Mouse (Mus musculus) bone marrow macrophage, adult 2 months (primary cell): ENCODE measurements around the gene Npas2. TPM values are rescaled to one million over a fixed set of nuclear protein-coding genes. Genes with fewer than 3 reads are reported as not detected.

ENCODE experiments used
- H3K27ac ChIP-seq: 2 replicates; pipeline ENCODE4 v1.5.1; 2012; ENCODE audit warnings: low read depth, low read length; ENCODE audit not compliant: insufficient read depth
- H3K4me1 ChIP-seq: 2 replicates; pipeline ENCODE4 v1.6.1; 2012; ENCODE audit warnings: low read length; ENCODE audit not compliant: control insufficient read depth, insufficient read depth
- H3K4me3 ChIP-seq: 2 replicates; pipeline ENCODE4 v1.5.1; 2012; ENCODE audit warnings: mild to moderate bottlenecking, low read length, moderate library complexity; ENCODE audit not compliant: insufficient read depth
- CTCF ChIP-seq: IDR thresholded peaks from 2 replicates; pipeline ENCODE4 v1.5.1; 2012; ENCODE audit warnings: low read depth, mild to moderate bottlenecking, low read length, moderate library complexity
- POLR2A ChIP-seq: IDR thresholded peaks from 2 replicates; pipeline ENCODE4 v1.6.1; 2012; ENCODE audit warnings: mild to moderate bottlenecking, low read depth, low read length, borderline replicate concordance
- polyA plus RNA-seq: library from polyadenylated mRNA; stranded (reverse); fragments of >200 nt; gene quantifications from 2 replicates; pipeline ENCODE4 v1.2.4, GENCODE M21; 2012; ENCODE audit not compliant: missing spikeins, insufficient read depth, insufficient read length

The Npas2 gene
- polyA plus RNA-seq, 1 experiment = 0.60 TPM

DNA sequence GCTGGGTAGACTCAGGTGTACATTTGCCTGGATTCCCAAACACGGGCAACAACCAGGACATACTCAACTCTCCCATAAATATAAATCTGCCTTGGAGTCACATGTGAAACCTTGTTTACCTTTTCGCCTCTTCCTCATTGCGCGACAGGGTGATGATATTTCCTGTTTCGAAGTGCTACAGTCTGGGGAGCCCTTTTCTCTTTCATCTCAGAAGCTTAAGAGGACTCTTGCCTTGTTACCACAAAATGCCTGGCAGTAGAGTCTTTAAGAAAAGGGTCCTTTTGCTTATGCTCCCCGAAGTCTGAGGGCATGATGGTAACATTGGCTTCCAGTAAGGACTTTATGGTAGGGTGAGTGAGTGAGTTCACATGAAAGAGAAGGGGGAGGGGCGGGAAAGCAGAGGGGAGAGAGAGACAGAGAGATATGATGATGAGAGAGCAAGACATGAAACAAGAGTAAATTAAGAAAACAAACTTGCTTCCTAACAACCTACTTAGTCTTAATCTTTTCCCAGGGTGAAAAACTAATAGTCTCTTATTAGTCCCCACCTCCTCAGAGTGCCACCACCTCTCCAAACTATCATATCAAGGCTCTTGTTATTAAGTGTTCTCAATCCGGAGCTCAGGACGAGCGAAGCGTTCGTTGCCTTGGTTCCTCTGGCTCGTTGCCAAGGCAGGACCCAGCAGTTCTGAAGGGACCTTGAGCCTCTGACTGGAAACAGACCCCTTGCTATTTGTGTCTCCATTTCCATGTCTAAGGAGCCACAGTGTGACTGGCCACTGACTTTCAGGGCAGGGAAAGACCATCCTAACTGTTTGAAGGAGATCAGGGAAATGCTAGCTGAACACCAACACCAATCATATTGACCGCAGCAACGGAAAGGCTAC, 87.7 kb downstream of the Npas2 start:
- TF ChIP-seq CTCF (no peak), POLR2A (no peak)
- peaks cover 27% of the 10 kb centered on the region for H3K4me1 ChIP-seq
- H3K4me3 ChIP-seq = no peak overlapping the region
- H3K27ac ChIP-seq = no peak overlapping the region

DNA sequence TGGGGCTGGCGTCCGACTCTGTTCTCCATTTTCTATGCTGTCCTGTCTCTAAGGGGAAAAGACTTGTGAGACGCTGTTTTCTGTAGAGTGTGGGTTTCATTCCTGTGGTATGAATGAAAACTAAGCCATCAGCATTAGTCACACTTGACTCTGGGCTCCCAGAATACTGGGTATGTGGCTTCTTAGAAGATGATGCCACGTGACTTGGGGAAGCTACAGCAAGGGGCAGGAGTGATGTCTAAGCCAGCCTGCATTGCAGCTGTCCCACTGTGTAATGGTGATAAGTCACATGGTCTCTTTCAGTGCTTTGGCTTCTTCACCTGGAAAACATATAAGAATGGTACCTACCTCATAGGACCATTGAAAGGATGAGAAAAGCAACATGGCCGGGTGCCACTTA, 88.4 kb downstream of the Npas2 start:
- TF ChIP-seq CTCF = no peak
- no peak for TF ChIP-seq POLR2A
- Histone ChIP-seq H3K27ac (no peak overlapping the region), H3K4me3 (no peak overlapping the region), H3K4me1 (peaks cover 33% of the 10 kb centered on the region)

DNA sequence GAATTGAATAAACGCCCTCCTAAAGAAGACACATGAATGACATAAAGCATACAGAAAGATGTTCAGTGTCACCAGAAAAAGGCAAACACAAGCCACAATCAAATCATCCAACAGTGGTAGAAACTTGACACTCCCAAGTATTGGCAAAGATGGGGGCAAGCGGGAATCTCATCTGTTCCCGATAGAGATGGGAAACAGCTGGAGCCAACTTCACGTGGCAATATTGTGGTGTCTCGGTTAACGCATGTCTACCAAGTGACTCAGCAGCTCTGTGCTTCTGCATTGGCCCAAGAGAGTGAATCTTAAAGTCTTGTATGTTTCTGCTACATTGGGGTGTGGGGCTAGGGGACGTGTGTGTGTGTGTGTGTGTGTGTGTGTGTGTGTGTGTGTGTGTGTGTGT, 89.8 kb downstream of the Npas2 start:
- Histone ChIP-seq H3K4me1 (peaks cover 41% of the 10 kb centered on the region), H3K27ac (no peak overlapping the region), H3K4me3 (no peak overlapping the region)
- no peak for TF ChIP-seq CTCF
- TF ChIP-seq POLR2A = no peak

DNA sequence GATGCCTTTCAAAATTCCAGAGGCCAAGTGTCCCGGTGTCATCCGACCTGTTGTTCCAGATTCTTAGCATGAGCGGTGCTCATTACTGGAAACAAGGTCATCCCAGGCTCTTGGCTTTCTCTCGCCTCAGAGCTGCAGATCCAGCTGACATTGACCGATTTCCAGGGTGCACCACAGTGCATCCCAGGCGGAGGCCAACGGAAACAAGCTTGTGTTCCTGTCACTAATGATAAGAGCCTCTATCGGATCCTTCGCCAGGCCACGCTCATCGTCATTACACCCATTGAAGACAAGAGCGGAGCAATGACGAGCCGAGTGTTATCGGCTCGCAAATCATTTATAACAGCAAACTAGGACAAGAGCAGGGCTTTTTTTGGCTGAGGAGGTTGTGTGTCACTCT, 91.3 kb downstream of the Npas2 start:
- no peak overlapping the region for H3K27ac ChIP-seq
- peaks cover 41% of the 10 kb centered on the region for H3K4me1 ChIP-seq
- H3K4me3 ChIP-seq = no peak overlapping the region
- TF ChIP-seq CTCF (no peak), POLR2A (no peak)

DNA sequence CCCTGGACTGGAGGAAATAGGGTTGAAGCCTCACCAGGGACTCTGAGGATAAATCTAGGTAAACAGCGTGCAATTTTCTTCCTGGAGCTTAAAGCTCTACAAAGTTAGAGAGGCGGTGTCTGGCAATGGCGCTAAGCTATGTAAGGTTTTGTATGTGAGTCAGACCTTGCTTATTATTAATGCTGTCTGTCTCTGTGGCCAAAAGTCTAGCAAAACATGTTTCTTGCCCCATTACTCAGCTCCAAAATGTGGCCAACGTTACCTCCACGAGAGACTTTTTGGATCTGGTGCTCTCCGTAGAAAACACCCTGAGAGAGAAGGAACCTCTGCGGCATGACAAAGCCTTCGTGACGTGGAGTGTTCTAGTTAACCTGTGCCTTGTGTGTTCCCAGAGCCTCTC, 93.5 kb downstream of the Npas2 start:
- TF ChIP-seq POLR2A (no peak), CTCF (no peak)
- H3K27ac ChIP-seq = no peak overlapping the region
- H3K4me3 ChIP-seq = no peak overlapping the region
- peaks cover 27% of the 10 kb centered on the region for H3K4me1 ChIP-seq

DNA sequence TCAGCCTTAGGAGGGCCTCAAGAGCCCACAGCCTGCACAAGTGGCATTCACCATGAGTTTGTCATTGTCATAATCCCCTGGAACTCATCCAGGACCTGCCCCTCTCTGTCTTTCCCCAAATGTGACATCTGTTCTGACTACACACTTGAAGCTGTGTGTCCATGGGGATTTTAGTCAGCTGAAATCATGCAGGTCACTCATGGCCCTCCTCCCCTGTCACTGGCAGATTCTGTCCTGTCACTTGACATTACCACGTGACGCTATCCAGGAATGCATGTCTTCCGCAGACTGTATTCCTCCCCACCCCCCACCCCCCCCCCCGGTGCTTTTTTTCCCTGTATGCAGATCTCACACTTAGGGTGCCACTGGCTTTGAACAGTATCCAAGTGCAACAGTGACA, 94.3 kb downstream of the Npas2 start:
- no peak overlapping the region for H3K27ac ChIP-seq
- no peak for TF ChIP-seq POLR2A
- no peak for TF ChIP-seq CTCF

DNA sequence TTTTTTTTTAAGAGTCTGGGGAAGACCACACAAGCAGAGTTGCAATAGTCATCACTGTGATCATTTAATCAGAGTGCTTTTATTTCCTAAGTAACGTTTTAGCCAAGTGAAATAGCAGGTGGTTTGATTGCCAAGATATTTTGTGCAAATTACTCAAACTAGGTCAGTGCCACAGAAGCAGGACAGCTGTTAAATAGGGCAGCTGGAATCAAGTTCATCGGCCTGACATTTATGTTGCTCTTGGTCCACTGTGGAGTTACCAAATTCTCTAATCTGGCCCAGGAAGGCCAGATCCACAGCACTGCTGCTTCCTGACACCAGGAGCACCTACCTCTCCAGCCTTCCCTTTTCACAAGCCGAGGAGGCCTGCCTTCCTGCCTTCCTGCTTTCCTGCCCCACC, 94.9 kb downstream of the Npas2 start:
- Histone ChIP-seq H3K4me1 (peaks cover 28% of the 10 kb centered on the region), H3K4me3 (no peak overlapping the region), H3K27ac (no peak overlapping the region)
- TF ChIP-seq POLR2A (no peak), CTCF (no peak)

More for the DNA sequence above, 94.3 kb downstream of the Npas2 start:
- Histone ChIP-seq H3K4me3 (no peak overlapping the region), H3K4me1 (peaks cover 24% of the 10 kb centered on the region)

DNA sequence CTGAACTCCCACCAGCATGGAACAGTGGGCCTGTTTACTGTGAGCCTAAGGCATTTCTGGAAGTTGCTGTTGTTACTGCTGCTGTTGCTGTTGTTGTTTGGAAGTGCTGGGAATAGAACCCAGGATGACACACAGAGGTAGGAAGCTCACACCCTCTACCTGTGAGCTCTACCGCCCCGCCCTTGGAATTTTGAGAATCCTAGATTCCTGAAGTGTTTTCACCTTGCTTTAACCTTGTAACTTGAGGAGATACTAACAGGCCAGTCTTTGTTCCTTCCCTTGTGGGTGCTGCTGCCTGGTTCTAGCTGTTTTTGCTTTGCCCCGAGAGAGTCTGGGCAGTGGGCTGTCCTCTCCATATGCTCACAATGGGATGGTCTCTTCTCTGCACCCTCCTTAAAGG, 98.5 kb downstream of the Npas2 start:
- Histone ChIP-seq H3K4me1 (peaks cover 43% of the 10 kb centered on the region), H3K27ac (no peak overlapping the region), H3K4me3 (no peak overlapping the region)
- TF ChIP-seq POLR2A = no peak
- TF ChIP-seq CTCF = no peak

DNA sequence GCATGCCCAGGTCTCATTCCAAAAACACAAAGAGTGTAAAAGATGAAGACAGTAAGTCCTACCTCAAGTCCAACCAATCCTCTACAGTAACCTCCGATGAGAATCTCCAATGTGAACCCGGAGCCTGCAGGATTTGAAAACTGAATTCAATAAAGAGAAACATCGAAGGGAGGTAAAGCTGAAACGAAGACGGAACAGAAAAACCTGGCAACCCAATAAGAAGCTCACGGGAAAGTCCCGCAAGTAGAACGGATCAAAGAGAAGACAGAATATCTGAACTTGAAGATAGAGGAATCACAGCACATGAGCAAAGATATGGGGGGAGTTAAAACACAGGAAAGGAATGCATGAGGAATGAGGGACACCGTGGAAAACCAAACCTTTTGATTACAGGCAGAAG, 104.8 kb downstream of the Npas2 start:
- H3K4me1 ChIP-seq = peaks cover 42% of the 10 kb centered on the region
- no peak overlapping the region for H3K27ac ChIP-seq
- TF ChIP-seq POLR2A (no peak), CTCF (no peak)
- no peak overlapping the region for H3K4me3 ChIP-seq

DNA sequence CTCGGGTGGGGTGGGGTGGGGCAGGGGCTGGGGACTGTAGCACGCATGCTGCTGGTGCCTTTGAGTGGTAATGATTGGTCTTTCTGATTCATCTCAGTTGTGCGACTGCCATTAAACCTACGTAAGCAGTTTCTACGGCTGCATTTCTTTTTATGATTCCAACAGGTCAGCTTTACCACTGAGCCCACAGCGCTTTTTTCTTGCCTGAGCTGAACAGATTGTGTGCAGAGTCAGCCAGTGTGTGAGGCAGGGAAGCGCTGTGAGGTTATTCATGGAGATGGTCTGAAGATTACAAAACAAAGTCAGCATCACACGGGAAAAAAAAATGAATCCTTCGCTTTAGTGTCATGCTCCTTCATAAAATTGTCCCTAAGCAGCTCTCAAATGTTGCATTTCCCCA, 106.7 kb downstream of the Npas2 start:
- H3K4me1 ChIP-seq = peaks cover 35% of the 10 kb centered on the region
- TF ChIP-seq POLR2A (no peak), CTCF (no peak)
- no peak overlapping the region for H3K27ac ChIP-seq
- H3K4me3 ChIP-seq = no peak overlapping the region
